Mouse (Mus musculus) embryonic fibroblast, embryonic 13.5 days (primary cell): ENCODE results near the gene Zbtb32.

Source experiments
- CTCF ChIP-seq: IDR thresholded peaks from 2 replicates; pipeline ENCODE4 v1.5.1; 2011; ENCODE audit warnings: mild to moderate bottlenecking, control low read depth, low read length, moderate library complexity, borderline replicate concordance; ENCODE audit not compliant: insufficient read depth
- POLR2A ChIP-seq: IDR thresholded peaks from 2 replicates; pipeline ENCODE4 v1.6.1; 2011; ENCODE audit warnings: low read depth, mild to moderate bottlenecking, control low read depth, low read length, moderate library complexity

DNA sequence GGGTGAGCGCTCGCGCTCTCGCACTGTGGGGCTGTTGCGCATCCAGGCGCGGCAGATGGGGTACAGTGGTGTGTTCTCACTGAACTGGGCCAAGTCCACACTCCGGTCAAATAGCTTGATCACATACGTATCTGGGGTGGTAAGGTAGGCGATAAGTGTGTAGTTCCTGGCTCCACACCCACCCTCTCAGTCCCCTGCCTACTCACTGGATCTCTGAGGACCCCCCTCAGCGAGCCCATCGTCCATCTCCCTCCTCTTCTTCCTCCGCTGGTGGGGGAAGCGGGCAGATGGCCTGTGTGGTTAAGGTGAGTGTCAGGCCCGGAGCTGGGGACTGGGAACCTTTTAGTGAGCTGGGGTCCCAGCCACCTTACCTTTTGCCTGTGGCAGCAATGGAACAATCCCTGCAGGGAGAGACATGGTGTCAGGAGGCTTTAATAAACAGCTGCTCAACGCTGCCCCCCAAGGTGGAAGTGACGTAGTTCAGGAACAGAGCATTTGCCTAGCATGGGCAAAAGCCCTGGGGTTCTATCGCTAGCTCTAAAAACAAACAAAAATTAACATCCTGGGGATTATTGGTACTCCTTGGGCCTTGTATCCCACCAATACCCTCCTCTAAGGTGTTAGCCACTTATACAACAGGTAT lies 41.7 kb downstream of the Zbtb32 start:
- peak; percentile 18; the same call in 1 of the 2 replicates for TF ChIP-seq CTCF
- no peak for TF ChIP-seq POLR2A
